Mouse (Mus musculus) 3T3-L1 (cell line): ENCODE measurements around the gene Tex22.

ENCODE experiments used
- DNase-seq: peaks from one replicate; pipeline ENCODE4 v3.0.0-alpha.2; 2015; ENCODE audit warnings: low read depth, low spot score

The Tex22 gene

GRCm38 (mm10) chr12:113101251-113101960 lies 27.1 kb downstream of the Tex22 start:
- no peak for DNase-seq

GRCm38 (mm10) chr12:113102461-113102860 lies 28.2 kb downstream of the Tex22 start:
- peak; percentile 73 for DNase-seq

DNA sequence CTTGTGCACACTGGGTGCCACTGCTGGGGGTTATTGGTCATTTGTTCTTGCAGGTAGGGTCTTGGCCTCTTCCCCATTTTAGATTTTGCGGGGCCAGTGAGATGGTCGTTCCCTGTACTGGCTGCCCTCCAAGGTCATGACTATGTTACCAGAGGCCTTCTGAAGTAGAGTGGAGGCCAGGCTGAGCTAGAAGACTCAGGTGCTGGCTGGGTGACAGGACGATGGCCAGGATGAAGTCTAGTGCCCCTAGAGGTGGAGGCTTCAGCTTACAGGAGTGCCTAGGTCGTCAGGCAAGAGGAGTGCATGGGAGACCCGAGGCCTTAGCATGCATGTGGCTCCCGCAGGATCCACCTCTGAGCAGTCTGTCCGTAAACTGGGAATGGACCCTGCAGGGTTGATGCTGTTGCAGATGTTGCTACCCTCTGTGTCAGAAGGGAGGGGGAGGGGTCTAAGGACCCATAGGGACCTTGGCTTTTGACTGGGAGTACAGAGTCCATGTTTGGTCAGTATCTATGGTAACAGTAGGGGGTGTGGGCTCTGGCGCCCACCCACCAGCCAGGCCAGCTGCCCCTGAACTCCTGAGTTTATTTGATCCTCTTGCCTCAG lies 29.6 kb downstream of the Tex22 start:
- no peak for DNase-seq

- peak; percentile 92 for DNase-seq
Observed at GRCm38 (mm10) chr12:113106386-113106785, 32.1 kb downstream of the Tex22 start.

- no peak for DNase-seq
Observed at GRCm38 (mm10) chr12:113107431-113108124, 33.3 kb downstream of the Tex22 start.

GRCm38 (mm10) chr12:113108528-113109283 lies 34.4 kb downstream of the Tex22 start:
- DNase-seq, result no peak

DNA sequence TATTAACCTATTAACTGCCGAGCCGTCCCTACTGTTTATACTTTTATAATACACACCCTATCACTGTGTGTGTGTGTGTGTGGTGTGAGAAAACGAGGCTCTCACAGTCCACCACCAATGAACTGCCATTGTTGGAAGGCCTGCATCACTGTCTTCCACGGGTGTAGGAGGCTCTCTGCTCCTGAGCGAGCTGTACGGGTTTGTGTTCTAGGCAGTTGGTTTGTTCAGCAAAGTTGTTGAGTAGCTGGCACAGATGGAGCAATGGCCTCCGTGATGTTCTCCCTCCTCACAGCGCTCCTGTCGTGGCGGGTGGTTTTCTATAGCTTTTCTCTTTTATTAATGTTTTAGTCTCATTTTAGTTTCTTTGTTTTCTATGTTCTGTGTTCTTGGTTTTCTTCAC lies 35.5 kb downstream of the Tex22 start:
- DNase-seq, result no peak

DNA sequence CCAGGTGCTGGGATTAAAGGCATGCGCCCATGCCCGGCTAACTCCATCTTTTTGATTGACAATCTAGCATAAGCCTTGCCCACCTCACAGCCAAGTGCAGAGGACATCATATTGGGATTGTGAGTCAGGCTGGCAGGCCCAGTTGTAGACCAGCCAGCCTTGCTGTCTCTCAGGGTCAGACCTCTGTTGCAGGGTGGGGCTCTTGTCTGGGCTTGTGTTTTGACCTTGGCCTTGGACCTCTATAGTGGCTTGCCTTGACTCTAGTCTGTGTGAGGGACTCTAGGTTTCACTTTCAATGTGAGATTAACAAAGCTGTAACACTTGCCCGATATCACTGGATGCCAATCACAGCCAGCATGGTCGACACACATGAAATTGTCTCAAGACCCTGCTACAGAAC lies 39.8 kb downstream of the Tex22 start:
- DNase-seq, result no peak

DNA sequence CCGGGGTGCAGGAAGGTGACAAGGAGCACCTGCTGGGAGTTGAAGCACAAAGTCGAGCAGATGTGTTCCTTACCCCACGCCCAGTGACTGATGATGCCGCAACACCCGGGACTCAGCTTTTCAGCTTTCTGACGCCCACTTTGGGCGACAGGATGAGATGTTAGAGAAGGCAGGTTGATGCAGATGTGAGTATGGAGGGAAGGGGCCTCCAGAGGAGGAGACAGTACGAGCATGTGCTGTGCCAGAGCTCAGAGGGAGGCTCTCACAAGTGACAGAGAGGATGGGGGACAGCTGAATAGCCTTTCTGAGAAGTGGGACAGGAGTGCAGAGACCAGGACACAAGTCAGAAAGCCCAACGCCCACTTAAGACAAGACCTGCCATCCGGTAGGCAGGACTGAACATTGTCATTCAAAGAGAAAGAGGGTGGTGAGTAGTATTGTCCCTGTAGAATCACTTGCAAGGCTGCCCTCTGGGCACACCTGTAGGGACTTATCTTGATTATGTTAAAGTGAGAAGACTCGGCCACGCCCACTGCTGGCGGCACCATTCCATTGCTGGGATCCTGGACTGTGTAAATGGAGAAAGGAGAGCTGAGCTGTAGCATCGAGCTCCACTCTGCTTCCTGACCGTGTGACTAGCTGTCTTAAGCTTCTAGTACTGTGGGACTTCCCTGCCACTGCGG lies 40.7 kb downstream of the Tex22 start:
- no peak for DNase-seq

- DNase-seq, result peak; percentile 81
Observed at GRCm38 (mm10) chr12:113119516-113120410, 45.5 kb downstream of the Tex22 start.

GRCm38 (mm10) chr12:113124726-113125125 lies 50.4 kb downstream of the Tex22 start:
- DNase-seq, result no peak

- DNase-seq, result no peak
Observed at GRCm38 (mm10) chr12:113130732-113131131, 56.4 kb downstream of the Tex22 start.

DNA sequence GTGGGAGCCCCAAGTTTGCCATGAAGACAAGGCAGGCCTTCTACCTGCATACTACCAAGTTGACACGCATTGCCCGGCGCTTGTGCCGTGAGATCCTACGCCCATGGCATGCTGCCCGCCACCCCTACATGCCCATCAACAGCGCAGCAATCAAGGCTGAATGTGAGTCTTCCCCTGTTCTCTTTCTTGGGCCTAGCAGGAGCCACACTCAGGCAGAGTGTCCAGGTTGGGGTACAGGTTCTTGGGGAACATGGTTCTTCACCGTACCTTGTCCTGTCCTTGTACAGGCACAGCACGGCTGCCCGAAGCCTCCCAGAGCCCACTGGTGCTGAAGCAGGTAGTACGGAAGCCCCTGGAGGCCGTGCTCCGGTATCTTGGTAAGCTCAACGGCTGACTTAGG lies 57.3 kb downstream of the Tex22 start:
- no peak for DNase-seq

GRCm38 (mm10) chr12:113132567-113132966 lies 58.3 kb downstream of the Tex22 start:
- peak; percentile 64 for DNase-seq

DNA sequence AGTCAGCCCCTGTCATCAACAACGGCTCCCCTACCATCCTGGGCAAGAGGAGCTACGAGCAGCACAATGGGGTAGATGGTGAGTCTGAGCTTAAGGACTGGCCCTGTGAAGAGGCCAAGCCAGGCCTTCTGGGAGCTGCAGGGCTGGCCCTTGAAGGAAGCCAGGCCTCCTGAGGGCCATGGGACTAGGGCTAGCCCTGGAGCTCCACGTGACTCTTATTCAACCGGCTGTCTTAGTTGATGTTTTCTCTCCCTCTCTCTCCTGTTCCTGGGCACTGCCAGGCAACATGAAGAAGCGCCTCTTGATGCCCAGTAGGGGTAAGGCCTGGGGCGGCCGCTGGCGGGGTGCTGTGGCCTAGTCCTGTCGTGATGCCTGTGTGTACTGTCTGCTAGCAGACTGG lies 59.0 kb downstream of the Tex22 start:
- DNase-seq, result no peak

DNA sequence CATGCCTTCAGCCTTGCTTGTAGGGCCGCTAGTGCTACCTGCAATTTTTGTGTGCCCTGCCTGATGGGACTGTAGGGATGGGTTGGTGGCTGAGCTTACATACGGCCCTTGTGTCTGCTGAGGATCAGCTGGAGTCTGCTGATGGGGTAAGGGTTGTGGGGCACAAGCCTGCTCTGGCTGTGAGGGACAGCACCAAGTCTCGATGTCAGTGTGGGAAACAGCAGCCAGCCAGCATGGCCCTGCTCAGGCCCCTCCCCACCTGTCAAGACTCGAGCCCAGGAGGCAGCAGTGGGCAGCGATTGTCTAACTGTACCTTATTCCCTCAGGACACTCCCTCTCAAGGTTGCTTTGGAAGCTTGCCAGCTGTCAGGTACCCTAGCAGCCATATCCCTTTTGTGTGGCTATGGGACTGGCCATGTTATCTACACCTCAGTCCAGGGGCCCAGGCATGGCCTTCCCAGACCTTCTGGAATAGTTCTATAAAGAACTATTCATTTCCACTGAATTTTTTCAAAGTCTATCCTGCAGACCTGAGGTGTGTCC lies 59.6 kb downstream of the Tex22 start:
- no peak for DNase-seq

- DNase-seq, result no peak
Observed at GRCm38 (mm10) chr12:113134502-113134901, 60.2 kb downstream of the Tex22 start.

GRCm38 (mm10) chr12:113135401-113135800 lies 61.1 kb downstream of the Tex22 start:
- no peak for DNase-seq

DNA sequence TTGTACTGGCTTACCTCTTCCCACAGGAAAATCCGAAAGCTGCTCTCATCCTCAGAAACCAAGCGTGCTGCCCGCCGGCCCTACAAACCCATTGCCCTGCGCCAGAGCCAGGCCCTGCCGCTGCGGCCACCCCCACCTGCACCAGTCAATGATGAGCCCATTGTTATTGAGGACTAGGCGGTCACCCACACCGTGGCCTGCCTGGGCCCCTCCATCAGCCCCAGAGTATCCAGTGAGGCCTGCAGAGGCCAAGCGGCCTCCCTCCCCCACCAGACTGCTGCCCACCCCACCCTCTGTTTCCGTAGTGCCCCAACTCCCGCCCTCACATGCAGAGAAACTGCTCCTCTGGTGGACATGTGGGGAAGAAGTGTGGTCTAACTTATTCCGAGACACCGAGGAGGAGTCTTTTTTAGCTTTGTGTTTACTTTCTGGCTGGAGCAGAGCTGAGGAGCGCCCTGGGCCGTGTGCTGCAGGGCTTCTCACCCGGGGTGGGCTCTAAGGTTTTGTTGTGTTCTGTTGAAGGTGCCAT lies 62.3 kb downstream of the Tex22 start:
- no peak for DNase-seq
